ENCODE assay signal across 15 mouse cellular contexts in the genomic region with DNA sequence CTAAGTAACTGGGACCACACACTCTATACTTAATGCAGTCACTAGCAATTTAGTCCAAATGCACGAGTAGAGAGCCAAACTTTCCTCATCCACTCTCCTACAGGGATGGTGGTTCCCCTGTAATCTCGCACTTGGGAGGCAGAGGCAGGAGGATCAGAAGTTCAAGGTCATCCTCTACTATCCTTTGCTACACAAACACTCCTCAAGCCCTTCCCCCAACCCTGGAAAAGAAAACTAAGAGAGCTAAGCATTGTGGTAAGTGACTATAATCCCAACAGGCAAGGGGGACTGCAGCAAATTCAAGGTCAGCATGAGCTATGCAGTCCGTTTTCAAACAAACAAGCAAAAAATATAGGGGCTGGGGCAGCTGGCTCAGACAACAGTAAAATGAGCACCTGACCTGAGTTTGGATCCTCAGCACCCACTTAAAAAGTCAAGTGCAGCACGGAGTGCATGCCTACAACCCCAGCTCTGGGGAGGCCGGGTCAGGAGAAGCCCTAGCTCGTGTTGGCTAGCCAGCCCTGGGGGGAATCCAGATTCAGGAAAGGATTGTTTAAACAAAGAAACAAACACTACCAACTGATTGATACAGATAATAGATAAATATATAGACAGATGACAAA.
"Had no signal": no experiment of that assay in that cellular context is flagged by ENCODE, and none has a peak within 500 bp of the region (broad histone marks: within the 10 kb centered on the region; RNA-seq: fewer than 3 reads in every experiment).

No protein-coding gene starts in this region.

- DNase-seq: kidney, postnatal 4 days; lung, adult 2 months; lung, postnatal 10 days; retina, postnatal 1 day; right cerebral cortex, postnatal 4 days; spleen, adult 18-20 months; thymus, adult 18-20 months; thymus, postnatal 14 days had no signal

- H3K9me3 ChIP-seq: limb, embryonic 10.5 days; liver, embryonic 15.5 days; midbrain, embryonic 12.5 days; neural tube, embryonic 13.5 days had no signal

- H3K36me3 ChIP-seq: midbrain, embryonic 12.5 days; neural tube, embryonic 13.5 days had no signal

- H3K27me3 ChIP-seq: liver, embryonic 15.5 days; midbrain, embryonic 12.5 days; neural tube, embryonic 13.5 days had no signal

- ATAC-seq: midbrain, embryonic 16.5 days had no signal

- H3K4me3 ChIP-seq: left cerebral cortex, adult 2 months; limb, embryonic 10.5 days; liver, embryonic 15.5 days; midbrain, embryonic 12.5 days; neural tube, embryonic 13.5 days had no signal

- H3K27ac ChIP-seq: left cerebral cortex, adult 2 months; limb, embryonic 10.5 days; liver, embryonic 15.5 days; midbrain, embryonic 12.5 days; neural tube, embryonic 13.5 days had no signal

- H3K9ac ChIP-seq: liver, embryonic 15.5 days; midbrain, embryonic 12.5 days; neural tube, embryonic 13.5 days had no signal

- H3K4me2 ChIP-seq: liver, embryonic 11.5 days; liver, embryonic 15.5 days; midbrain, embryonic 12.5 days; neural tube, embryonic 13.5 days had no signal
